Mouse (Mus musculus): ENCODE data around the gene Tmem120b.

- no peak for TF ChIP-seq GATA1 (IDR thresholded peaks at IDR 0.05; ENCODE audit: low read length)
- no peak for TF ChIP-seq TAL1 (IDR thresholded peaks at IDR 0.05; ENCODE audit: low read length)
Measured at GRCm38 (mm10) chr5:123080510-123080909, 12.3 kb downstream of the Tmem120b start.
